Mouse (Mus musculus): ENCODE data around the gene Ccdc148.

GRCm38 (mm10) chr2:58978095-58978494, 182.4 kb downstream of the Ccdc148 start:
- TF ChIP-seq CTCF (IDR thresholded peaks at IDR 0.05; ENCODE audit: low read depth) (no peak), EP300 (IDR thresholded peaks at IDR 0.05; ENCODE audit: low read depth) (no peak)
